Mouse (Mus musculus): Measurements from ENCODE around the gene Hnf1b.

- TF ChIP-seq CTCF (conservative IDR thresholded peaks at IDR 0.05; ENCODE audit: low read length) (no peak), POU5F1 (IDR thresholded peaks at IDR 0.05; ENCODE audit: borderline replicate concordance, low read length) (no peak), NANOG (IDR thresholded peaks at IDR 0.05; ENCODE audit: borderline replicate concordance, low read length) (no peak)
These were observed 64.0 kb downstream of the Hnf1b start for GRCm38 (mm10) chr11:83913824-83914311.

Data from E14TG2a.4 (cell line).